Mouse (Mus musculus): Measurements from ENCODE around the gene Map3k1. TPM values are rescaled to one million over a fixed set of nuclear protein-coding genes. Genes with fewer than 3 reads are reported as not detected.

Gene Map3k1
- total and polyA plus RNA-seq, 3 experiments = 10.7 to 48.7 (median 13.4) TPM

- TF ChIP-seq ZKSCAN1 (IDR thresholded peaks at IDR 0.05; ENCODE audit: borderline replicate concordance, low read depth, low read length) (no peak), BHLHE40 (IDR thresholded peaks at IDR 0.05; ENCODE audit: low read depth, low read length) (peak; percentile 37; the same call in 1 of the 2 replicates), HCFC1 (IDR thresholded peaks at IDR 0.05; ENCODE audit: low read depth, low read length) (no peak), JUND (conservative IDR thresholded peaks at IDR 0.05; ENCODE audit: low read depth, low read length) (no peak), ZMIZ1 (IDR thresholded peaks at IDR 0.05; ENCODE audit: low read depth, low read length) (no peak), TBP (conservative IDR thresholded peaks at IDR 0.05; ENCODE audit: low read depth, low read length) (no peak), NELFE (IDR thresholded peaks at IDR 0.05; ENCODE audit: low read depth, low read length) (no peak), MEF2A (IDR thresholded peaks at IDR 0.05; ENCODE audit: borderline replicate concordance, low read depth, low read length) (peak; percentile 48; the same call in 1 of the 2 replicates), MAFK (IDR thresholded peaks at IDR 0.05; ENCODE audit: insufficient replicate concordance, low read length) (no peak), NRF1 (IDR thresholded peaks at IDR 0.05; ENCODE audit: low read depth, low read length) (no peak), RCOR1 (conservative IDR thresholded peaks at IDR 0.05; ENCODE audit: low read depth, low read length) (no peak)
Measured at GRCm38 (mm10) chr13:111821727-111822375, 13.1 kb upstream of the Map3k1 start (continued).

GRCm38 (mm10) chr13:111819618-111820385, 11.0 kb upstream of the Map3k1 start:
- dilution Hi-C loops (cut with MboI; ENCODE audit: extremely low pct_ligation_motif_present, extremely low pct_unique_long_range_greater_than_20kb, low sequenced_read_pairs) = no loop called here
- Histone ChIP-seq H3K9ac (ENCODE audit: insufficient read depth, low read depth) (peak overlapping the region; percentile 80), H3K9me3 (replicated peaks; ENCODE audit: low read length) (peaks cover 6% of the 10 kb centered on the region), H3K4me3 (replicated peaks in 1 of 3; ENCODE audit: low read depth in 2 of 3, low read length in 2 of 3, poor library complexity in 1 of 3) (peak overlapping the region; percentile 56 to 66 (median 60)), H3K27me3 (replicated peaks) (no peaks in the 10 kb centered on the region), H3K36me3 (replicated peaks in 1 of 2; ENCODE audit: control insufficient read depth in 1 of 2, insufficient read depth in 1 of 2, low read length in 1 of 2) (peaks cover 0 to 7% of the 10 kb centered on the region in 2 experiments), H3K27ac (ENCODE audit: insufficient read depth, low read depth) (peak overlapping the region; percentile 61), H3K4me2 (ENCODE audit: insufficient read depth, low read depth, poor library complexity, severe bottlenecking) (peak overlapping the region; percentile 92), H3K79me2 (replicated peaks; ENCODE audit: control insufficient read depth, extremely low read depth, insufficient read depth, poor library complexity, severe bottlenecking) (peaks cover 9% of the 10 kb centered on the region; the same call in 1 of the 2 replicates), H3K4me1 (ENCODE audit: control insufficient read depth in 1 of 2, insufficient read depth in 2 of 2) (peaks cover 9 to 48% of the 10 kb centered on the region in 2 experiments)
- in situ Hi-C loops (cut with MboI; ENCODE audit: low pct_ligation_motif_present, low pct_unique_long_range_greater_than_20kb, low sequenced_read_pairs) = loop anchor here (5.0 to 10.0 kb wide), 2 partner anchors 117 to 165 kb away; no protein-coding TSS in a partner anchor
- DNase-seq (ENCODE audit: extremely low read depth) = peak; percentile 67
- TF ChIP-seq MAX (IDR thresholded peaks at IDR 0.05; ENCODE audit: low read length) (peak; percentile 74; the same call in 1 of the 2 replicates), CHD1 (IDR thresholded peaks at IDR 0.05; ENCODE audit: low read depth, low read length) (0 out of 2 replicates have a peak, but pooled peaks have one; percentile 84), ZMIZ1 (IDR thresholded peaks at IDR 0.05; ENCODE audit: low read depth, low read length) (no peak), CTCF (conservative IDR thresholded peaks at IDR 0.05 in 1 of 2, IDR thresholded peaks at IDR 0.05 in 1 of 2; ENCODE audit: low read depth in 2 of 2, low read length in 2 of 2) (no peak), E2F4 (IDR thresholded peaks at IDR 0.05; ENCODE audit: insufficient replicate concordance, low read depth, low read length) (no peak), TCF12 (IDR thresholded peaks at IDR 0.05; ENCODE audit: low read depth, low read length) (0 out of 2 replicates have a peak, but pooled peaks have one; percentile 29), POLR2A (IDR thresholded peaks at IDR 0.05; ENCODE audit: low read depth, low read length) (peak; percentile 62), MAFK (IDR thresholded peaks at IDR 0.05; ENCODE audit: insufficient replicate concordance, low read length) (0 out of 2 replicates have a peak, but pooled peaks have one; percentile 13), SIN3A (IDR thresholded peaks at IDR 0.05; ENCODE audit: low read length) (peak; percentile 80), MAZ (IDR thresholded peaks at IDR 0.05; ENCODE audit: low read depth, low read length) (no peak), MXI1 (IDR thresholded peaks at IDR 0.05; ENCODE audit: low read depth, low read length) (peak; percentile 48; the same call in 1 of the 2 replicates), ZKSCAN1 (IDR thresholded peaks at IDR 0.05; ENCODE audit: borderline replicate concordance, low read depth, low read length) (no peak), MEF2A (IDR thresholded peaks at IDR 0.05; ENCODE audit: borderline replicate concordance, low read depth, low read length) (no peak), EP300 (IDR thresholded peaks at IDR 0.05; ENCODE audit: low read length) (peak; percentile 55), PAX5 (IDR thresholded peaks at IDR 0.05; ENCODE audit: low read length) (no peak), JUND (conservative IDR thresholded peaks at IDR 0.05; ENCODE audit: low read depth, low read length) (no peak), JUN (IDR thresholded peaks at IDR 0.05; ENCODE audit: insufficient read depth, low read depth, low read length) (no peak), BHLHE40 (IDR thresholded peaks at IDR 0.05; ENCODE audit: low read depth, low read length) (peak; percentile 42; the same call in 1 of the 2 replicates), CHD2 (IDR thresholded peaks at IDR 0.05; ENCODE audit: low read length) (peak; percentile 52; the same call in 1 of the 2 replicates), ELF1 (IDR thresholded peaks at IDR 0.05; ENCODE audit: low read depth, low read length) (peak; percentile 37), NRF1 (IDR thresholded peaks at IDR 0.05; ENCODE audit: low read depth, low read length) (no peak), KAT2A (IDR thresholded peaks at IDR 0.05; ENCODE audit: insufficient replicate concordance, low read length) (0 out of 2 replicates have a peak, but pooled peaks have one; percentile 45), UBTF (IDR thresholded peaks at IDR 0.05; ENCODE audit: low read depth, low read length) (no peak), USF2 (conservative IDR thresholded peaks at IDR 0.05; ENCODE audit: low read depth, low read length) (no peak), IRF4 (IDR thresholded peaks at IDR 0.05; ENCODE audit: low read depth, low read length) (peak; percentile 56; the same call in 1 of the 2 replicates), ETS1 (conservative IDR thresholded peaks at IDR 0.05; ENCODE audit: low read depth, low read length) (peak; percentile 56), TBP (conservative IDR thresholded peaks at IDR 0.05; ENCODE audit: low read depth, low read length) (peak; percentile 65; the same call in 1 of the 2 replicates), ZC3H11A (IDR thresholded peaks at IDR 0.05; ENCODE audit: low read depth, low read length) (no peak), NELFE (IDR thresholded peaks at IDR 0.05; ENCODE audit: low read depth, low read length) (no peak)
